Mouse (Mus musculus): Measurements from ENCODE around the gene Nkain4.

Nkain4 gene

GRCm38 (mm10) chr2:180894029-180894623 lies 60.4 kb downstream of the Nkain4 start:
- peak; percentile 76 for DNase-seq (ENCODE audit: extremely low spot score)

- peak; percentile 63 for DNase-seq (ENCODE audit: extremely low spot score)
These were observed 60.9 kb downstream of the Nkain4 start for GRCm38 (mm10) chr2:180893537-180894028.

GRCm38 (mm10) chr2:180892841-180893521 lies 61.5 kb downstream of the Nkain4 start:
- DNase-seq (ENCODE audit: extremely low spot score) = peak; percentile 68

- peak; percentile 39 for DNase-seq (ENCODE audit: extremely low spot score)
These were observed 62.6 kb downstream of the Nkain4 start for GRCm38 (mm10) chr2:180891835-180892323.

GRCm38 (mm10) chr2:180891075-180891834 lies 63.2 kb downstream of the Nkain4 start:
- peak; percentile 67 for DNase-seq (ENCODE audit: extremely low spot score)

- DNase-seq (ENCODE audit: extremely low spot score) = peak; percentile 80
These were observed 64.0 kb downstream of the Nkain4 start for GRCm38 (mm10) chr2:180890422-180891074.

- no peak for DNase-seq (ENCODE audit: extremely low spot score)
These were observed 64.6 kb downstream of the Nkain4 start for GRCm38 (mm10) chr2:180889921-180890280.

- DNase-seq (ENCODE audit: extremely low spot score) = peak; percentile 65
These were observed 65.1 kb downstream of the Nkain4 start for GRCm38 (mm10) chr2:180889271-180889920.

- no peak for DNase-seq (ENCODE audit: extremely low spot score)
These were observed 69.2 kb downstream of the Nkain4 start for GRCm38 (mm10) chr2:180885270-180885669.
